Mouse (Mus musculus) regulatory T cell (primary cell): ENCODE results near the gene Calhm1.

Source experiments
- in situ Hi-C: fragments of 300-600 bp; cut with MboI, MseI; formaldehyde crosslinking; loops from one replicate; pipeline ENCODE4 v1.15.1; 2025; ENCODE audit warnings: high pct_unique_total_duplicates

The Calhm1 gene

GRCm38 (mm10) chr19:47144154-47144553, at the start of gene Calhm1:
Gene Calhm1 (minus strand): TSS chr19:47144254.
- in situ Hi-C loops, result no loop called here

- in situ Hi-C loops, result no loop called here
These were observed 48.1 kb upstream of the Calhm1 start for GRCm38 (mm10) chr19:47192158-47192557.

- in situ Hi-C loops, result no loop called here
These were observed 44.6 kb upstream of the Calhm1 start for GRCm38 (mm10) chr19:47188515-47189128.

DNA sequence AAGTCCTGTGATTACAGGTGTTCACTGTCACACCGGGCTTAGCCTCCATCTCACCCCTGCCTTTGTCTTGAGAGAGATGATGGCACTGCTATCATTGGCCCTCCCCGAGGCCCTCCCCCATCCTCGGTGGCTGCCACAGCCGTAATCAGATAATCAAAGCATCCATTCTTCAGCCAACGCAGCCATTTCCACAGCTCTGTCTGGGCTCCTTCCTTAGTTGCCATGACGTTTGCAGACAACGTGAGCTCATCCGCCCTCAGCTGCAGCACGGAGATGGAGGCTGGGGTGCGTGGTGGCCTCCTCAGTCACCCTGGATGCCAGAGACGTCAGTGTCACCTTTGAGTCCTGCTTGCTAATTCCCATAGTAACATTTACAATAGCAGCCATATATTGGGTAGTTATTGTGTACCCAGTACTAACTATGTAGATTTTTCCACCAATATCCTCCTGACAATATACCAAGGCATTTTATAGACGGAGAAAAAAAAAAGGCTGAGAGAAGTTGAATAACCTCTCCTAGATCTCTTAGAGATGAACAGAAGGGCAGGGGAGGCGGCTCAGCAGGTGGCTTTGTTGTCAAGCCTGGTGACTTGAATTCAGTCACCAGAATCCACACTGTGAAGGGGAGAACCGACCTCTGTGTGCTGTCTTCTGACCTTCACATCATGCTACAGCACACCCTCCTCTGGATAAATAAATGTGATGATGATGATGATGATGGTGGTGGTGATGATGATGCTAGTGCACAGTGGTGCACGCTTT, 42.6 kb upstream of the Calhm1 start:
- in situ Hi-C loops, result no loop called here

DNA sequence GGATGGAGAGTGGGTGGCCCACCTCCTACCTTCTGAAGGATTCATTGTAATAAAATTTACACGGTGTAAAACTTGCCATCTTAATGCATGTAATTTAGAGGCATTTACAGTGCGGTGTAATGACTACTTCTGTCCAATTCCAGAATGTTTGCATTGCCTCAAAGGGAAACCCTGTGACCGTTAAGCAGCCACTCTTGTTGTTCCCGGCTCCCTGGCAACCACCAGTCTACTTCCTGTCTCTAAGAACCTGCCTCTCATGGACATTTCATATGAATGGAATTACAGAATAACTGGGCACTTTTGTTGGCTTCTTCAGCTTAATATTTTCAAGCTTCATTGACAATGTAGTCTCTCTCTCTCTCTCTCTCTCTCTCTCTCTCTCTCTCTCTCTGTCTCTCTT, 40.7 kb upstream of the Calhm1 start:
- in situ Hi-C loops, result no loop called here

DNA sequence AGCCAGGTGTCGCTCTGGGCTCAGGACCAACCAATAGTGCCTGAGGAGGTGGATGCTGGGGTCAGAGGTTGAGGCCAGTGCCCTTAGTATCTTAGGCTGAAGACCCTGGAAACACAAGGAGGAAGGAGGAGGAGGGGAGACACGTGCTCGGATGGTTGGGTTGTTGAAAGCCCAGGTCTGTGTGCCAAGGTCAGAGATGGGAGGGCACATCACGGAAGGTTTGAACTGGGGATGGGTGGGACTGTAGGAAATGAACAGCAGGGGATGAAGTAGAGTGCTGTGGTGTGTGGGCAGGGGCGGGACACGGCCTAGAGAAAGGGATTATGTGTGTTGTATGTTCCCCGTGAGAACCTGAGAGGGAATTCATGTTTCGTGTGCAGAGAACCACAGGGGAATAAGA, 40.2 kb upstream of the Calhm1 start:
- in situ Hi-C loops, result no loop called here

DNA sequence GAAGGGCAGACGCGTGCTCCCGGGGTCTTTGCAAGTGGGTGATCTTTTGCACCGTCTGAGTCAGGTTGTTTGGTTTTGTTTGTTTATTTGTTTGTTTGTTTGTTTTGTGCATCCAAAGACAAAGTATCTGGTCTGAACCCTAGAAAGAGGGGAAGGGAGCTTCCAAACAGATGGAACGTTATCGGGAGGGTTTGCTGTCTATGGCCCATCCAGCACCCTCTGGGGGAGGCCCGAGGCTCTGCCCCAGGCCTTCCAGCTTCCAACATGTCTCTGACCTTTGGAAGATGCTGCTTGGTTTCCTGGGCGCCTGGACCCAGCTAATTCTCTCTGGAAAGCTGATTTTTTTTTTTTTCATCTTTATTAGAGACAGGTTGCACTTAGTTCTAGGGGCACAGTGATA, 36.0 kb upstream of the Calhm1 start:
- in situ Hi-C loops, result no loop called here

GRCm38 (mm10) chr19:47179272-47179809, 35.3 kb upstream of the Calhm1 start:
- in situ Hi-C loops, result no loop called here

GRCm38 (mm10) chr19:47178431-47179271, 34.6 kb upstream of the Calhm1 start, which contains the start of gene Neurl1a:
Gene Neurl1a (plus strand): TSS chr19:47178820.
- in situ Hi-C loops, result no loop called here

- in situ Hi-C loops, result no loop called here
These were observed 33.9 kb upstream of the Calhm1 start for GRCm38 (mm10) chr19:47178001-47178400.

DNA sequence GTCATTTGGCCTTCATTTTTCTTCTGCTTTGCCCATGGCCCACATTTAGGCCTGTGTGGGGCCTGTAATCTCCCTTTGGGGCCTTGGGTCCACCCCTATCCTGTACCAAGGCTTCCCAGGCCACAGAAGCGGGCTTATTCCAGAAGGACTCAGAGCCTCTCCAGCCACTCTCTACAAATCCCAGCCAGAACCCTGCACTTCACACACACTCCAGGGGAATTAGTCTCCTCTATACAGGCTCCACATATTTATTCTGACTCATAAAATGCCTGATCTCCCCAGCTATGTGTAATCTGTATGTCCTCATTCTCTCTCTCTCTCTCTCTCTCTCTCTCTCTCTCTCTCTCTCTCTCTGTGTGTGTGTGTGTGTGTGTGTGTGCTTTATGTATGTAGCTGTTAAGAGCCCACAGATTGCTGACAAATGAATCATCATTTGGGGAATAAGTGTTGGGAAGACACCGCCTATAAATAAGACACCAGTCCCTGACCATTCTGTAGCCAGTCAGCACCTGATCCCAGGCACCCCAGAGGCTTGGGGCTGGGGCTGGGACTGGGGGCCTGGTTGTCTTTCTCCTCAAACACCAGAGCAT, 33.0 kb upstream of the Calhm1 start:
- in situ Hi-C loops, result no loop called here

- in situ Hi-C loops, result no loop called here
These were observed 31.4 kb upstream of the Calhm1 start for GRCm38 (mm10) chr19:47175472-47175871.

DNA sequence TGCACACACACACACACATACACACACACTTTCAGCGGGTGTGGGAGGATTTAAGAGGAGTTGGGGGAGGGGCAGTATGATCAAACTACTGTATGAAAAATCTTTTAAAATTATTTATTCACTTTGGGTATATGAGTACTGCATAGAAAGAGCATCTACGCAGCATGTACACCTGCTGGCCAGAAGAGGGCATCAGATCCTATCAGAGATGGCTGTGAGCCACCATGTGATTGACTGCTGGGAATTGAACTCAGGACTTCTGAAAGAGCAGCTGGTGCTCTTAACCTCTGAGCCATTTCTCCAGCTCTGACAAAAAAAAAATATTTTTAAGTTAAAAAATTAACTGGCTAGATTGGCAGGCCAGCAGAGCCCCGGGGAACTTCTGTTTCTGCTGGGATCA, 30.5 kb upstream of the Calhm1 start:
- in situ Hi-C loops, result no loop called here

GRCm38 (mm10) chr19:47168793-47169412, 24.8 kb upstream of the Calhm1 start:
- in situ Hi-C loops, result loop anchor here (5.0 kb wide), 1 partner anchor 47 kb away; no protein-coding TSS in a partner anchor

GRCm38 (mm10) chr19:47168223-47168622, 24.2 kb upstream of the Calhm1 start:
- in situ Hi-C loops, result loop anchor here (5.0 kb wide), 1 partner anchor 46 kb away; no protein-coding TSS in a partner anchor

GRCm38 (mm10) chr19:47167617-47168214, 23.7 kb upstream of the Calhm1 start:
- in situ Hi-C loops, result loop anchor here (5.0 kb wide), 1 partner anchor 45 kb away; no protein-coding TSS in a partner anchor

DNA sequence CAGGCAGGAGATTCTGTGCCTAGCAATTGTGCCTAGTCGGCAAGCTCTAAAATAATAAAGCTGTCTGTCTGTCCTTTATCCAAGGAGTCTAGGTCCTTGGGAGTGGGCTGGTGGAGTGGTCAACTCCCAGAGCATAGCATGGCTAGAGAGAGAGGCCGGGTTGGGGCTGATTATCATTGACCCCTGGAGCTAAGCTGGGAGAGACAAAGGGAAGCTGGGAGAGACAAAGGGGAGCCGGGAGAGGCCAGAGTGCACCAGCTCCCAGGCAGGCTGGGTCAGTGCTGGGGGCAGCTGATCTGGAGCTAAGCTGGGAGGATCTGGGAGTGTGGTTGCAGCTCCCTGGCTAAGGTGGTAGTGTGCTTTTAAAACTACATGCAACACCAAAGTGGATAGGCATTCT, 22.7 kb upstream of the Calhm1 start:
- in situ Hi-C loops, result loop anchor here (5.0 kb wide), 1 partner anchor 44 kb away; no protein-coding TSS in a partner anchor

- in situ Hi-C loops, result no loop called here
These were observed 19.2 kb upstream of the Calhm1 start for GRCm38 (mm10) chr19:47163176-47163744.

DNA sequence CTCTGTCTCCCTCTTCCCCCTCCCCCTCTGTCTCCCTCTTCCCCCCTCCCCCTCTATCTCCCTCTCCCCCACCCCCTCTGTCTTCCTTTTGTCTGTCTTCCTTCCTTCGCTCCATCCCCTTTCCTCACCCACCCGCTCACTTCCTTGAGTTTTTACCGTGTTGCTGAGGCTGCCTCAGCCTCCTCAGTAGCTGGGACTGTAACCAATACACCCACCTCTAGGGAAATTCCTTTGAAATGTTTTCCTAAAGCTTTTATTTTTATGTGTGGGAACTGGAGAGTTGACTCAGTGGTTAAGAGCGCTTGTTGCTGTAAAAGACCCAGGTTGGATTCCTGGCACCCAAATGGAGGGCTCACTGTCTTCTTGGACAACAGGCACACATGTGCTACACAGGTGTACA, 17.6 kb upstream of the Calhm1 start:
- in situ Hi-C loops, result no loop called here

- in situ Hi-C loops, result no loop called here
These were observed 13.6 kb upstream of the Calhm1 start, which contains the start of gene Calhm3 for GRCm38 (mm10) chr19:47157664-47158063. Gene Calhm3 (minus strand): TSS chr19:47157764.
